Mouse (Mus musculus) heart, adult 2 months (tissue): Measurements from ENCODE around the gene Gm5157.
"Not testable (repeated sequence)": the region's sequence is repeated elsewhere in the genome, so short reads cannot be mapped to it uniquely, and the experiment has no call there.

Source experiments
- CTCF ChIP-seq: fragments of 200-600 bp; IDR thresholded peaks from 2 replicates; pipeline ENCODE4 v1.8.1; 2022; ENCODE audit warnings: antibody characterized with exemption, mild to moderate bottlenecking, moderate library complexity
- EP300 ChIP-seq: fragments of 200-500 bp; IDR thresholded peaks from 2 replicates; pipeline ENCODE4 v1.6.1; 2011; ENCODE audit warnings: low read depth, low read length, control low read depth; ENCODE audit not compliant: insufficient read depth
- POLR2A ChIP-seq: fragments of 200-500 bp; IDR thresholded peaks from 2 replicates; pipeline ENCODE4 v1.6.1; 2011; ENCODE audit warnings: mild to moderate bottlenecking, low read depth, low read length, control low read depth; ENCODE audit not compliant: insufficient read depth

GRCm38 (mm10) chr7:21161885-21162284, 28.3 kb downstream of the Gm5157 start, which contains the start of gene Vmn1r123:
- TF ChIP-seq CTCF, POLR2A, EP300: not testable (repeated sequence)
